Mouse (Mus musculus) ES-CJ7 (cell line): Measurements from ENCODE around the gene Ptgfrn.

ENCODE experiments used
- DNase-seq: peaks from one replicate; pipeline ENCODE4 v3.0.0; 2011; ENCODE audit warnings: low read depth, low spot score

Gene Ptgfrn

DNA sequence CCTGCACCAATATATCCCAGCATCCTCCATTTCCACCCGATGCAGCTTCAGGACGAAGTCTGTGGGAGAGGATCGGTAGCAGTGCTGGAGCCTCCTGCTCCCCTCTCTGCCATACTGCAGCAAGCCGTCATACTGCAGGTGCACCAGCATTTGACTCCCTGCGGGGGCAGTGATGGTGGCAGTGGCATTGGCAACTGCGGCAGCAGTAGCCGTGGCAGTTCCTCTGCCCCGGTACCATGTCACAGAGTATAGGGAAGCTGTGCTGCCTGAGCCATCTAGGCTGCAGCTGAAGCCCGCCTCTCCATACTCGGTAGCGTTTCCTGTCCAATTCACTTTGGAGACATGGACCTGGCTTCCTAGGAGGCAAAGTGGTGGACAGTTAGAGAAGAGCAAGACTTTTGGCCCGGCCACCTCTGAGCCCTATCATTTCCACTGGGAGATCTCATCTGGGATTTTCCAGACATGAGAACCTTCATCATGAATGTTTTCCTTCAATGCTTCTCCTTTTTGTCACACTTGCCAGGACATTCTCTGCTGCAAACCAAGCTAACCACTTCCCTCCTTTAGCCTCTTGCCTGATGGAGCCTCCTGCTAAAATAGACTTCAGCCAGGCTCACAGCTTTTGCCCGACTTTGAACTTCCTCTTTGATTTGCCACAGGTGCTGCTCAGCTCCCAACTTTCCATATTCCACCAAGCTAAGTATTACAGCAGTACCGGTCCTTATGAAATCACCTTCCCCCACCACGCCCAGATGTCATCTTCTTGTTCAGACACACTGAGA, 106.3 kb downstream of the Ptgfrn start:
- DNase-seq = peak; percentile 15

DNA sequence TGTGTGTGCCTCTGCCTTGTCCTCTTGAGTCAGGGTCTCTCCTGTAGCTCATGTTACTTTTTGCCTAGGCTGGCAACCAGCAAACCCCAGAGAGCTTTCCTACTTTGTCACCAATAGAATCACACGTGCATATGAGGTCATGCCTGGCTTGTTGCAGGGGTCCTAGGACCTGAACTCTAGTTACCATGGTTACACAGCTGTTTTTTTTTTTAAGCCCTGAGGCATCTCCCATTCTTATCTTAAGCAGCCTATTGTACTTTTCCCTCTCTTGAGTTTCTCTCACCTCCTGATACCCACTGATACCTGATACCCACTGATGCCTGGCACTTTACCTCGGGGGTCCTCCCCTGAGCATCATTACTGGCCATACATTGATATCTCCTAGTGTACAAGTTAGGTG, 110.3 kb downstream of the Ptgfrn start:
- peak; percentile 5 for DNase-seq

DNA sequence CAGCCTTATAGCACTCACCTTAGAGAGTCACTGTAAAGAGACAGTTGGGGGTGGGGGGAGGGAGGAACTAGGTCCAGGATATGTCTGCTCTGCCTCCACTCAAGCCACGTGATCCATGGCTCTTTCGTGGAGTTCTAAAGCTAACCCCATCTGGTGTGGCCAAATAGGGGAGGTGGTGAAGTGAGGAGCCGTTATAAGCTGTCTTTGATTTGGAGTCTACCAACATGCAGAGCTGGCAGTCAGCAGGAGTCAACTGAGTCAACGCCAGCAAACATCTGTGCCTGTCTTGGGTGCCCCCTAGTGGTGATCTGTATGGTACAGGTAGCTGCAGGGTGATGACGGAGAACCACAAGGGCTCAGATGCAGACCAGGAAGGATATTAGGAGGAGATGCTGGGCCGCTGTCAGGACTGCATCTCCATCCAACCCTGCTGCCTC, 111.2 kb downstream of the Ptgfrn start:
- DNase-seq = peak; percentile 89

DNA sequence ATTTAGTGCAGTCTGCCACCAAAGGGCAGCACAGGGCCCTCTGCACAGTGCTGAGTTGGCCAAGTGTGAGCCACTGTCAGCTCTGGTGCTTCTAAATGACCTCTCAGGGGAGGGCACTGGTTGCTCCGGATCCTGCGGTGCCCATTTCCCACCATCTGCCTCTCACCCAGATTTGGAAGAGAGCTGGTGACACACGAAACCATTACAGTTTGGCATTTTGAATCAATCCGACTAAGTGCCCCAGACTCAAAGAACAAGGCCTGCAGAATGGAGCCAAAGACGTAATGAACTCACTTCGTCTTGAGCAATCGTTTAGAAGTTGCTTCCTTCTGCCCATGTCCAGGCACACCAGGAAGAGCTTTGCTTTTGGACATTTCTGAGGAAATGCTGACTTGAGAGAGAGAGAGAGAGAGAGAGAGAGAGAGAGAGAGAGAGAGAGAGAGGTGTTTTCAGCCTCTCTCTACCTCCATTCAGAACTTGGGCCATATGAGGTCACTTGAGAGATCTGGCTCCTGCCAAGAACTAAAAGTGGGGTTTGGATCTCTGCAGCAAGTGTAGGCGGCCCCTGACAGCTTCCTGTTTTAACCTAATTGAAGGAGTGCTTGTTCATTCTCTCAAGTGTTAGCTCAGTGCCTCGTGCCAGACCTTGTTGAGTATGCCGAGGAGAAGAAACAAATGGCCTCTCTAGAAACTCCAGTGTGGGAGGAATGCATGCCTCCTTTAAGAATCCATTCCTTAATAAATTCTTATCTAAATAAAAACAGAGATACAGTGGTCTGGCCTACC, 112.1 kb downstream of the Ptgfrn start:
- no peak for DNase-seq

DNA sequence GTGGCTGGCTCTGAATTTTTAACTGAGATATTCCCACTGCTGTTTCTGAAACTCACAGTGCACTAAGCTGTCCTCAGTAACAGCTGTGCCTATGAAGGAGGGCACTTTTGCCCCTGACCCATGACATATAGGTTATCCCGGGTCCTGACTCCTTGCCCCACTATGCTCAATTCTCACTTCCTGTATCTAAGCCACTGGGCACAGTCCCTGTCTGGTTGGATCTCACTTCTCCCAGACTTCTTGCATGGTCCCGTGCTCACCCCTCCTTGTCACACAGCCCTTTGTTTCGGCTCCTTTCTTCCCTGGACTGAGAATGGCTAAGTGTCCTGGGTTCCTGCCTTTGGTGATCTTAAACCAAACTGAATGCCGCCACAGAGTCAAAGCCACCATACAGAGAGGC, 115.8 kb downstream of the Ptgfrn start:
- DNase-seq = no peak

DNA sequence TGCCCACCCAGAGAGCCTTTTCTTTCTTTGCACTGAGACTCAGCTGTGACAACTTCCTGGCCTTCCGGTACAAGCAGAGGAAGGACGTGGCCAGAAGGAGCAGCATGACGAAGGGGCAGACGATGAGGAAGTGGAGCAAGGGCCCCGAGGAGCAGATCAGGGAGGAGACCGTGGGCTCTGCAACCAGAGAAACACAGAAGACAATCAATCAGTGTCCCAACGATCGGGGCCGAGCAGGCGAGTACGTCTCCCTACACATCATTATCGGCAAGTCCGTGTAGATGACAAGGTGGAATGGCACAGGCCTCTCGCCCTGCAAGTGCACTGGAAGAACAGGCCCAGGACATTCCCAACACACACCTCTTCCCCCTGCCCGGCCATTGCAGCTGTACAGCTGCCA, 116.4 kb downstream of the Ptgfrn start:
- no peak for DNase-seq

DNA sequence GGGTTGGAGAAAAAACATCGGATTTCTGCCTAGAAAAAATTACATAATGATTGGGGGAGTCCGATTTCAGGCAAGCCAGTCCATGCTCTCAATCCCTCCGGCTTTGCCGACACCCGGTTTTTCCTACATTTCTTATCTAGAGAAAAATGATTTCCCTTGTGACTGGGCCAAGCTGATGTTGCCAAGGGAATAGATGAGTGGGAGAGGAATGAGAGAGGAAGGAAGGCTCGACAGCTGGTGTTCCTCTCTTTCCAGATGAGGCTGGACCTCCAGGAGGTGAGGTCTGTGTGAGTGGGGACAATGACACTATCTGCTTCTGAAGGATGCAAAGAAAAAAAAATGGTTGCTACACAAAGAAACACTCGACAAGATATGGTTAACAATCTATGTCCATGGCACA, 116.9 kb downstream of the Ptgfrn start:
- no peak for DNase-seq
